Mouse (Mus musculus): ENCODE data around the gene Bglap2. TPM values are rescaled to one million over a fixed set of nuclear protein-coding genes. Genes with fewer than 3 reads are reported as not detected.
"Not testable (repeated sequence)": the region's sequence is repeated elsewhere in the genome, so short reads cannot be mapped to it uniquely, and the experiment has no call there.

Bglap2 gene
- total RNA-seq, 4 experiments from 2014 or later: not detected

DNA sequence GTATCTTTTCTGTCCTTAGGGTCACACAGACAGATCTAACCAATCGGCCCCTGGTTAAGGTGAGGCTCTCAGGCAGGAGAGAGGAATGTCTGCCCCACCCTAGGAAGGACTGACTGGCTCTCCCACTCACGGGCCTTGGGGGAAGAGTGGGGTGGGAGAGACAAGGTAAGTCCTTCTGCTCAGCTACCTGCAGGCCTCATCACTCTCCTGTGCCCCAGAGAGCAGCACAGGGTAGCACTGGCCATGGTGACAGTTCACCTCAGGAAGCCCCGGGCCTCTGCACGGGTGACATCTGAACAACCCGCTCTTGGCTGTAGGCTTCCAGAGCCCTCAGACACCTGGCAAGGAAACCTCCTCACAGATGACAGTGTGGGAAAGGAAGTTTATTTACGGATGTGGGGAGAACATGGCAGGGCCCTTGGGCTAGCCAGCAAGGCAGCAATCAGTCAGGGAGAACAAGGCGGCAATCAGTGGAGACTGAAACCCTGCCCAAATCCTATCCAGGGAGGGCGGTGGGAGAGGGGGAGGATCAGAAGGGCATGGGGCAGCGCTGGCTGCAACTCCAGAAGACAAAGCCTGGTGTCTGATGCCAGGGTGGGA, 15.4 kb upstream of the Bglap2 start:
- no peak for DNase-seq (ENCODE audit: low spot score)

DNA sequence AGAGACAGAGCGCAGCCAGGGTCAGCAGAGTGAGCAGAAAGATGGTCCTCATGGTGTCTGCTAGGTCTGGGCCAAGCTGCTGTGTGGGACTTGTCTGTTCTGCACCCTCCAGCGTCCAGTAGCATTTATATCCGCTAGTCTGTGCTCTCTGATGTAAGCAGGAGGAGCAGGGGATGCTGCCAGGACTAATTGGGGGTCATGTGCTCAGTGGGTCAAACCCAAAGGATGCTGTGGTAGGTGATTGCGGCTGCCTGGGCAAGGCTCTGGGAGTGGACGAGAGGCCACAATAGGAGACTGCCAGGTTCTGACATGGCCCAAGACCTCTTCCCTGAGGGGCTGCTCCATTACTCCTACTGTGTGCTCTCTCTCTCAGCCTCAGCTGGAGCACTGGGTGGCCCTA, 5.9 kb upstream of the Bglap2 start, which contains the start of gene Bglap:
TSS of gene Bglap (minus strand) at position 101 of the 400 bp plus-strand sequence.
- no peak for DNase-seq (ENCODE audit: low spot score)

DNA sequence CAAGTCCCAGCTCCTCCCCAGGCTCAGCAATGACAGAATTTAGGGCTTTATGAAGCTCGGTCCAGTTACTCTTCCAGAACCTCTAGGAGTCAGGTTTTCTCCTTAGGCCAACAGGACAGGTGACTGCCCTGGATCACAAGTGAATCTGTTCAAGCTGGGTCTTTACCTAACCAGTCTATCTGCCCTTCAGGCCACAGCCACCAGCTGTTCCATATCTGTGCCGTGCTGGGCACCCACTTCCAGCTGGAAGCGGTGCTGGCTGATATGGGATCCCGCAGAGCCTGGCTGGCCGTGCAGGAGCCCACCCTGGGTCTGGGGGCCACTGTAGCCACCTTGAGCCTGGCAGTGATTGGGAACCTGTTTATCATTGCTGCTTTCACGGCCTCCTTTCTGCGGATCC, 3.9 kb upstream of the Bglap2 start:
- DNase-seq (ENCODE audit: low spot score): not testable (repeated sequence)

DNA sequence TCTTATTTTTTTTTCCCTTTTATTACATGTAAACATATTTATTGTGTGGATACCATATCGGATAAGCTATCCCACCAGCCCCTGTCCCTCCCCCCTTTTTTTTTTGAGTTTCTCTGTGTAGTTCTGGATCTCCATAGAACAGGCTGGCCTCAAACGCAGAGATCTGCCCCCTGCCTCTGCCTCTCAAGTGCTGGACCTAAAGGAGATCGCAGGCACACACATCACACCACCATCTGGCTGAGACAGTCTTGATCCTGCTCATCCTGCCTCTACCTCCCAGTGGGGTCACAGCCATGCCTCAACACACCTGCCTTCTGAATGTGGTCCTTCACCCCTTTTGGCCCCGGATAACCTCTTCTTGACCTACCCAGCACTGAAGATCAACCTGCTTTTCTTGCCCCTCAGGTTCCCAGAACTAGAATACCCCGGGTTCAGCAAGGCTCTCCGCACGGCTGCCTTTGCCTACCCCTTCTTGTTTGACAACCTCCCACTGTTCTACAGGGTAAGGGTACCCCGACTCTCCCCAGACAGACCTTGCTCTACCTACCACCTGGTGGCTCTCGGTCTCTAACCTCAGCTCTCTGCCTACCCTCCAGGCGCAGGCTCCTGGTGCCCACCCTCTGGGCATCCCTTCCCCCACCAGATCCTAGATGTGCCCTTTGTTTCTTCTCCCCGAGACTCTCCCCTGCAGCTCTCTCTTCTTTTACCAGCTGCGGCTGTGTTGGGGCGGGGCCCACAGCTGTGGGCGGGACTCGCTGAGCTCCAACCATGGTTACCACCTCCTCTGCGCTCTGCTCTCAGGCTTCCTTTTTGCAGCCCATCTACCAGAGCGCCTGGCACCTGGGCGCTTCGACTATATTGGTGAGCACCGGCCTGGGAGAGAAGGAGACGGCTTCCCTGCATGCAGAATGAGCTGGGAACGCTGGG, 3.2 kb upstream of the Bglap2 start:
- not testable (repeated sequence) for DNase-seq (ENCODE audit: low spot score)

DNA sequence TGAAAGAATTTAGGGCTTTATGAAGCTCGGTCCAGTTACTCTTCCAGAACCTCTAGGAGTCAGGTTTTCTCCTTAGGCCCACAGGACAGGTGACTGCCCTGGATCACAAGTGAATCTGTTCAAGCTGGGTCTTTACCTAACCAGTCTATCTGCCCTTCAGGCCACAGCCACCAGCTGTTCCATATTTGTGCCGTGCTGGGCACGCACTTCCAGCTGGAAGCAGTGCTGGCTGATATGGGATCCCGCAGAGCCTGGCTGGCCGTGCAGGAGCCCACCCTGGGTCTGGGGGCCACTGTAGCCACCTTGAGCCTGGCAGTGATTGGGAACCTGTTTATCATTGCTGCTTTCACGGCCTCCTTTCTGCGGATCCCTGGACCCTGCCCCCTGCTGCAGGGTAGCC, 1.9 kb downstream of the Bglap2 start:
- not testable (repeated sequence) for DNase-seq (ENCODE audit: low spot score)

DNA sequence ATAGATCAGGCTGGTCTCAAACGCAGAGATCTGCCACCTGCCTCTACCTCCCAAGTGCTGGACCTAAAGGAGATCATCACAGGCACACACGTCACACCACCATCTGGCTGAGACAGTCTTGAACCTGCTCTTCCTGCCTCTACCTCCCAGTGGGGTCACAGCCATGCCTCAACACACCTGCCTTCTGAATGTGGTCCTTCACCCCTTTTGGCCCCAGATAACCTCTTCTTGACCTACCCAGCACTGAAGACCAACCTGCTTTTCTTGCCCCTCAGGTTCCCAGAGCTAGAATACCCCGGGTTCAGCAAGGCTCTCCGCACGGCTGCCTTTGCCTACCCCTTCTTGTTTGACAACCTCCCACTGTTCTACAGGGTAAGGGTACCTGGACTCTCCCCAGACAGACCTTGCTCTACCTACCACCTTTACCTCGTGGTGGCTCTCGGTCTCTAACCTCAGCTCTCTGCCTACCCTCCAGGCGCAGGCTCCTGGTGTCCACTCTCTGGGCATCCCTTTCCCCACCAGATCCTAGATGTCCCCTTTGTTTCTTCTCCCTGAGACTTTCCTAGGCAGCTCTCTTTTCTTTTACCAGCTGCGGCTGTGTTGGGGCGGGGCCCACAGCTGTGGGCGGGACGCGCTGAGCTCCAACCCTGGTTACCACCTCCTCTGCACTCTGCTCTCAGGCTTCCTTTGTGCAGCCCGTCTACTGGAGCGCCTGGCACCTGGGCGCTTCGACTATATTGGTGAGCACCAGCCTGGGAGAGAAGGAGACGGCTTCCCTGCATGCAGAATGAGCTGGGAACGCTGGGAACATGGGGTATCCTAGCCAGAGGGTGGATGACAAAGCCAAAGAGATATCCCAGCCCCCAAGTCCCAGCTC, 2.5 kb downstream of the Bglap2 start:
- not testable (repeated sequence) for DNase-seq (ENCODE audit: low spot score)

DNA sequence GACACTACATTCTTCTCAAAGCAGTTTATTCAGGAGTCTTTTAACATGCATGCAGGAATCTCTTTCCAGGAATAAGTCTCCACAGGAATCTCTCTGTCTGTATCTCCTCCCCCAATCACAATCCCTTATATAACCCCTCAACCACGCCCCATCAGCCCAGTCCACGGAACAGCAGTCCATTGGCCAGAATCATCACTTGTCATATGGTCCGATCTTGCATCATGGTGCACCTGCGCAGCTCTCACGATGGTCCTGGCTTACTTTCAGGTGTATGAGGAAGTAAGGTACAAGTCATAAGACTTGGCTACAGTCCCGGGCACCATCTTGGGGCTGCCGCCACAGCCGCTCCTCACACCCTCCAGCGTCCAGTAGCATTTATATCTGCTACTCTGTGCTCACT, 5.9 kb downstream of the Bglap2 start, which contains the start of gene Bglap3:
TSS of gene Bglap3 (minus strand) at position 101 of the 400 bp plus-strand sequence.
- not testable (repeated sequence) for DNase-seq (ENCODE audit: low spot score)

DNA sequence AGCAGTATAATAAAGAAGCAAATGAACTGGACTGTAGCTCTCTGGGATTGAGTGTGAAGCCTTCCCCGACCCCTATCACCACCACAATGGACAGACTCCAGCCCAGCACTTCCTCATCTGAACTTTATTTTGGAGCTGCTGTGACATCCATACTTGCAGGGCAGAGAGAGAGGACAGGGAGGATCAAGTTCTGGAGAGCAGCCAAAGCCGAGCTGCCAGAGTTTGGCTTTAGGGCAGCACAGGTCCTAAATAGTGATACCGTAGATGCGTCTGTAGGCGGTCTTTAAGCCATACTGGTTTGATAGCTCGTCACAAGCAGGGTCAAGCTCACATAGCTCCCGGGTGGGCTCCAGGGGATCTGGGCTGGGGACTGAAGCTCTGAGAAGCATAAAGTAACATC, 10.0 kb downstream of the Bglap2 start:
- DNase-seq (ENCODE audit: low spot score): not testable (repeated sequence)

DNA sequence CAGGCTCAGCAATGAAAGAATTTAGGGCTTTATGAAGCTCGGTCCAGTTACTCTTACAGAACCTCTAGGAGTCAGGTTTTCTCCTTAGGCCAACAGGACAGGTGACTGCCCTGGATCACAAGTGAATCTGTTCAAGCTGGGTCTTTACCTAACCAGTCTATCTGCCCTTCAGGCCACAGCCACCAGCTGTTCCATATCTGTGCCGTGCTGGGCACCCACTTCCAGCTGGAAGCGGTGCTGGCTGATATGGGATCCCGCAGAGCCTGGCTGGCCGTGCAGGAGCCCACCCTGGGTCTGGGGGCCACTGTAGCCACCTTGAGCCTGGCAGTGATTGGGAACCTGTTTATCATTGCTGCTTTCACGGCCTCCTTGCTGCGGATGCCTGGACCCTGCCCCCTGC, 11.0 kb downstream of the Bglap2 start:
- not testable (repeated sequence) for DNase-seq (ENCODE audit: low spot score)

DNA sequence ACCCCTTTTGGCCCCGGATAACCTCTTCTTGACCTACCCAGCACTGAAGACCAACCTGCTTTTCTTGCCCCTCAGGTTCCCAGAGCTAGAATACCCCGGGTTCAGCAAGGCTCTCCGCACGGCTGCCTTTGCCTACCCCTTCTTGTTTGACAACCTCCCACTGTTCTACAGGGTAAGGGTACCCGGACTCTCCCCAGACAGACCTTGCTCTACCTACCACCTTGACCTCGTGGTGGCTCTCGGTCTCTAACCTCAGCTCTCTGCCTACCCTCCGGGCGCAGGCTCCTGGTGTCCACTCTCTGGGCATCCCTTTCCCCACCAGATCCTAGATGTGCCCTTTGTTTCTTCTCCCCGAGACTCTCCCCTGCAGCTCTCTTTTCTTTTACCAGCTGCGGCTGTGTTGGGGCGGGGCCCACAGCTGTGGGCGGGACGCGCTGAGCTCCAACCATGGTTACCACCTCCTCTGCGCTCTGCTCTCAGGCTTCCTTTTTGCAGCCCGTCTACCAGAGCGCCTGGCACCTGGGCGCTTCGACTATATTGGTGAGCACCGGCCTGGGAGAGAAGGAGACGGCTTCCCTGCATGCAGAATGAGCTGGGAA, 11.6 kb downstream of the Bglap2 start:
- DNase-seq (ENCODE audit: low spot score): not testable (repeated sequence)

DNA sequence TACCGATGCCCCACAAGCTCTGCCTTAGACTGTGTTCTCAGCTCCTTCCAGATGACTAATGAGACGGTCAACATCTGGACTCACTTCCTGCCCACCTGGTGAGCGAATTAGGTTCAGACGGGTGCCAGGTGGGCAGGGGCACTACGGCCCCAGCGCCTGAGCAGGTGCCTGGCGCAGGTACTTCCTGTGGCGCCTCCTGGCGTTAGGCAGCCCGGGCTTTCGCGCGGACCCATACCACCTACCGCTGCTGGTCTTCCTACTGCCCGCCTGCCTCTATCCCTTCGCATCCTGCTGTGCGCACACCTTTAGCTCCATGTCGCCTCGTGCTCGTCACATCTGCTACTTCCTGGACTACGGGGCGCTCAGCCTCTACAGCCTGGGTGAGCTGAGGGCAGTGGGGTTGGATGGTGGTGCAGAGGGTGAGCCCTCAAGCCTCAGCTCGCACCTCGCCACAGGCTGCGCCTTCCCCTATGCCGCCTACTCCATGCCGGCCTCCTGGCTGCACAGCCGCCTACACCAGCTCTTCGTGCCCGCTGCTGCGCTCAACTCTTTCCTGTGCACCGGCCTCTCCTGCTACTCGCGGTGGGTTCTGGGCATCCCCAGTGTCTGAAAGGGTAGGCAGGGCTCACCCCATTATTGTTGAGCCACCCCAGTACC, 12.7 kb downstream of the Bglap2 start:
- DNase-seq (ENCODE audit: low spot score): no peak

DNA sequence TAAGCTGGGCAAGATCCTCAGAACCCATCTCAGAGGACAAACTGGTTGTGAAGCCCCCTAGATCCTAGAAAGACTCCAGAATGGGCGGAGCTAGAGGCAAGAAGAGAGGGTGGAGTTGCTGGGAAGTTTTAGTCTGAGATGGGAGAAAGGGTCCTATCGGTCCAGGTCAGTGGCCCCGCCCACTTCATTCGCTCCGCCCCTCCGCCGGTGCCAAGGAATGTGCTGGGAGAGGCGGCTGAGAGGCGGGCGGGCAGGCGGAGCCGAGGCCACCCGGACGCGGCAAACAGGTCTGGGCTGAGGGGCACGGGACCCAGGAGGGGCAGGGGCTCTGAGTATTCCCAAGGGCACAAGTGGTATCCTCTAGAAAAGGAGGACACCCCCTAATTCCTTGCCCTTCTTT, 14.2 kb downstream of the Bglap2 start, which contains the start of gene Paqr6:
TSS of gene Paqr6 (plus strand) at position 248 of the 400 bp plus-strand sequence.
- peak; percentile 30 for DNase-seq (ENCODE audit: low spot score)

DNA sequence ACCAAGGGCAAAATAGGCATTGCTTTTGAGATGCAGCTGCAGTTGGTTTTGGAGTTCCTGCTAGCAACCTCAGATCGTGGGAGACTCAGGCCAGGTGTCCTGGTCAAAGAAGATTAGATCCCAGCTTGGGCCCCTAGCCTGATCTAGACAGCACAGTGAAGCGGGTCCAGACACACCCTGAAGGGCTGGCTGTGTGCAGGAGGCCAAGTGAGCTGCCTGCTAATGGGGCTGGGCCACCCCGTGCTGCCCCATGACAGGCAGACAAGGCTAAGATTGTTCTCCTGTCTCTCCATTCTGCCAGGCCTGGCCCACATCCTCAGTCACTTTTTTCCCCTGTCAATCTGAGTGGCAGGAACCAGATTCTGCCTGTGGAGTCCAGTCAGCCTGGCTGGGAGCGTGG, 14.8 kb downstream of the Bglap2 start:
- DNase-seq (ENCODE audit: low spot score): no peak

DNA sequence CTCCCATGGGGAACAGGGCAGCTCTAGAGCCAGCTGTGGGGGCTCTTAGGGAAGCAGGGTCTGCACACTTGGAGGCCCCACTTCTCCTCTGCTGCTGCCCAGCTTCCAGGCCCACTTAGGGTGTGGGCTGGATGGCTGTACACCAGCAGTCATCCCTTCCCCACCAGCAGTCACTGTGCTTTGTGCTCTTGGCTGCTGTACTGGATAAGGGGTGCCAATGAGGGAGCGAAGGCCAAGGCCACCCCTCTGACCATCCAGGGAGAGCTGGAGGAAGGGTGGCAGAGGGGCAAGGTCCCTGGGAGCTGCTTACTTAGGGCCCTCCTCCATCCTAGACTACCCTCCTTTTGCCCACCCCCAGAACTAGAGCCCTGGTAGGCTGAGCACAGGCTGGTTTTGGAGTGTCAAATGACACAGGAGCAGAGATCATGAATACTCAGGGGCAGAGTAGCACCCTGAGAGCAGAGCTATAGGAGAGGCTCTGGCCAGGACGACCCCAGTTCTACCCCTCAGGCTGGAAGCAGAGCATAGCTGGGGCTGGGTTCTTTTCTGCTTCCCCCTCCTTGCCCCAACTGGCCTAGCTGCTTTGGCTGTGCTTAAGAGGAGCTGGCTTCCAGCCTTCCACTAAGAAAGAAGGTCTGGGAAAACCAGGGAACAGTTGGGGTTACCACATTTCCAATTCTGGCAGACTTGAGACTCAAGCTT, 16.7 kb downstream of the Bglap2 start:
- no peak for DNase-seq (ENCODE audit: low spot score)

DNA sequence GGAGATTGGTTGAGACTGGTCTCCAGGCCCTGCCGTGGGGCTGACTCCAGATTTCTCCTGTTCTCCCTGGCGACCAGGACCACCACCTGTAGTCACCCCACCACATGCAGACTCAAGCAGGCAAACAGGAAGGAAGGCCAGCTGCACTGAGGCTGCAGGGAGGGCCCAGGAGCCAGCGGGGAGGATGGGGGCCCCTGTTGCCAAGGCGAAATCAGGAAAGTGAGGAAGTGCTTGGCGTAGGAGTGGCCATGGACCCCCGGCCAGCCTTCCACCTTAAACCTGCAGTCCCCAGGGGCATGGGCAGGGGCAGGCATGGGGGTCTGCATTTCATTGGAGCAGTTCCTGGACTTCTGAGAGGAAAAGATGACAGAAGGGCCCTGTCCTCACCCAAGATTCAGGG, 17.4 kb downstream of the Bglap2 start:
- no peak for DNase-seq (ENCODE audit: low spot score)

DNA sequence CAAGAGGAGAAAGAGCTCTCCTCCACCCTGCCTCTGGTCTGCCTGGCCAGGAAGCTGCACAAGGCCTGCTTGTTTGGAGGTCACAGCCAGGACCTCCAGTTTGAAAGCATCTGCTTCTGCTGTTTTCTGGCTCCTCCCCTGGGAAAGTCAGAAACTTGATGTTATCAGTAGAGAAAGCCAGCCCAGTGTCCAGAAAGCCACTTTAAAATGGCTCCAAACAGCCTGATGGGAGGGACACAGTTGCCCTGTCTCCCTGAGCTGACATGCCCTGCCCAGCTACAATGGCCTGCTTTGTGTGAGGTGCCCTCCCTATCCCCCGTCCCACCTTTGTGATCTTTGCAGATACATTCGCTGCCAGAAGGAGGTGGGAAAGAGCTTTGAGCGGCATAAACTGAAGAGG, 18.5 kb downstream of the Bglap2 start:
- no peak for DNase-seq (ENCODE audit: low spot score)

DNA sequence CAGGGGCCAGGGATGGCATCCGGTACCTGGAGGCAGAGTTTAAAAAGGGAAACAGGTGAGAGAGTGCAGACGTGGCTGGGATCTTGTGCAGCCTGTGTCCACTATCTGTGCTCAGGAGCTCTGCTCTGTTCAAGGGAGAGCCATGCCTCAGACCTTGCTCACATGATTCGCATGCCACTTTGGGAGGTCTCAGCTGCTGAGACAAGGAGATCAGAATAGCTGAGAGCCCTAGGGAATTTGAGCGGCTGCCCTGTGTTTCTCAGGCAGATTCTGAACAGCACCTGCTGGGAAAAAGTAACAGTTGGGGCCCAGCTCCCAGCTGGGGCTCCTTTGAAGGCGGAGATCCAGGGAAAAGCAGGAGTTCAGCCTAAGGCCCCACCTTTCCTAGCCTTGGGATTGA, 18.9 kb downstream of the Bglap2 start:
- DNase-seq (ENCODE audit: low spot score): no peak

DNA sequence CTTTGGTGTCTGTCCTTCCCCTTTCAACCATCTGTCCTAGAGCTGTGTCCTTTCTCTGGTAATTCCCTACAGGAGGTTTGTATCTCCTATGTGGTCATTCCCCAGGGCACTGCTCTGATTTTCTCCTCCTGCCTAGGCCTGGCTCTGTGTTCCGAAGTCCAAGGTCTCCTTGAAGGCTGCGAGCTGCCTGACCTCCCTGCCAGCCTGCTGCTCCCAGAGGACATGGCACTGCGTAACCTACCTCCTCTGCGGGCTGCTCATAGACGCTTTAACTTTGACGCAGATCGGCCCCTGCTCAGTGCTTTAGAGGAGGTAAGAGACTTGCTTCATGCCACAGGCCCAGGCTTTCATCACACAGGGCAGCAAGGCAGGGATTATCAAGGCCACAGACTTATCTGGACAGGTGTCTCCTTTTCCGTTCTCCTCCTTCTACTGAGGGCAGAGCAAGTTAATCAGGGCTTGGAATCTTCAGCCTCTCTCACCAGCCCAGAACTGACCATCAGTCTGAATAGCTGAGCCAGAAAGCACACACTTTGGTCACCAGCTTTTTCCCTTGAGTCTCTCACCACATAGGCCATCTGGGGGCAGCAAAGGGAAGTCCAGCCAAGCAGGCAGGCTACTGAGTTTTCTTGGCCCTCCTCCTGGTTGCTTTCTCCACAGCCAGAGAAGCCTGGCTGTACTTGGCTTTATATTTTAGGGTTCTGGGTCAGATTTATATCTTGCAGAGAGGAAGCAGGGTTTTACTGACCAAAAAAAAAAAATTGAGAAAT, 23.9 kb downstream of the Bglap2 start:
- no peak for DNase-seq (ENCODE audit: low spot score)

DNA sequence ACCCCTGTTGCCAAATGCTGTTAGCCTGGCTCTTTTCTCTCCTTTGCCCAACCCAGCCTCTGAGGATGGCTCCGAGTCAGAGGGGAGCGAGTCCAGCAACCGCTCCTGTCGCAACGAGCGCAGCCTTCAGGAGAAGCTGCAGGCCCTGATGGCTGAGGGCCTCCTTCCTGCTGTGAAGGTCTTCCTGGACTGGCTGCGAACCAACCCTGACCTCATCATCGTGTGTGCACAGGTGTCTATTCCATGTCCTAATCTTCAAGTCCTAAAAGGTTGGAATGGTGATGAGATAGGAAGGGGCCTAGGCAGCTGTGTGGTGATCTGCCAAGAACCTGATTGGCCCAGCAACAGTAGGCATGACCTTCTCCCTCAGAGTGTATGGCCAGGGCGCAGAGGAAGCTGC, 25.6 kb downstream of the Bglap2 start:
- no peak for DNase-seq (ENCODE audit: low spot score)

All from heart, adult 8-10 months (tissue).